Mouse (Mus musculus) forebrain, embryonic 12.5 days (tissue): ENCODE results near the gene Snrpg. TPM values are rescaled to one million over a fixed set of nuclear protein-coding genes. Genes with fewer than 3 reads are reported as not detected.

ENCODE experiments used
- ATAC-seq: fragments of 200-750 bp; cut with Nextera tagmentation; 2 replicates; pipeline ENCODE4 v1.8.0; 2017; ENCODE audit warnings: moderate TSS enrichment; ENCODE audit not compliant: low FRiP score
- H3K27ac ChIP-seq: fragments of 300-500 bp; sonication (generic); 2 replicates; pipeline ENCODE4 v1.5.1; 2016; ENCODE audit warnings: mild to moderate bottlenecking
- H3K27me3 ChIP-seq: fragments of 300-500 bp; sonication (generic); 2 replicates; pipeline ENCODE4 v1.6.1; 2016; ENCODE audit warnings: mild to moderate bottlenecking
- H3K36me3 ChIP-seq: fragments of 300-500 bp; sonication (generic); replicated peaks from 2 replicates; pipeline ENCODE4 v1.6.1; 2016; ENCODE audit warnings: mild to moderate bottlenecking
- H3K4me1 ChIP-seq: fragments of 300-500 bp; sonication (generic); 2 replicates; pipeline ENCODE4 v1.6.1; 2016
- H3K4me2 ChIP-seq: fragments of 300-500 bp; sonication (generic); 2 replicates; pipeline ENCODE4 v1.6.1; 2016; ENCODE audit warnings: mild to moderate bottlenecking, moderate library complexity
- H3K4me3 ChIP-seq: fragments of 300-500 bp; sonication (generic); replicated peaks from 2 replicates; pipeline ENCODE4 v1.5.1; 2016; ENCODE audit warnings: mild to moderate bottlenecking
- H3K9ac ChIP-seq: fragments of 300-500 bp; sonication (generic); 2 replicates; pipeline ENCODE4 v1.6.1; 2016; ENCODE audit warnings: mild to moderate bottlenecking
- H3K9me3 ChIP-seq: fragments of 300-500 bp; sonication (generic); 2 replicates; pipeline ENCODE4 v1.6.1; 2016
- WGBS: fragments of 180-500 bp; shearing (Covaris S2); methylation state at CpG from one replicate; pipeline ENCODE4 v1.1.7; 2016; 5-methylcytosine and 5-hydroxymethylcytosine counted together
- polyA plus RNA-seq: library from polyadenylated mRNA; unstranded; fragments of >200 nt; fragmentation: Nextera tagmentation; extraction: Ambion mirVana; gene quantifications from 2 replicates; pipeline ENCODE4 v1.2.1, GENCODE M21; 2016

The Snrpg gene
- polyA plus RNA-seq, 1 experiment from 2014 or later = 720 TPM

DNA sequence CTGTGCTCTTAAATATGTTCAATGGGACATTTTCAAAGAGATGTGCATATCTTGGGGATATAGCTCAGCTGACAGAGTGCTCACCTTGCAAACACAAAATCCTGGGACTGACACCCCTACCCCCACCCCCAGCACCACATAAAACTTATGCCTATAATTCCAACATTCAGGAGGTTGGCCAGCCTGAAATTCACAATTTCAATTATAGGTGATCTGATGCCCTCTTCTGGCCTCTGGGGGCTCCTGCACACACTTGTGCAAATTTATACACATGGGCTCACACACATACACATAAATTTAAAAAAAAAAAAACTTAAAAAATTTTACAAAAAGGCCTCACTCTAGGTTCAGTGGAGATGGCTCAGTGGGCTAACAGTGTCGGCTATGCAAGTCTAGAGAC is 22.1 kb downstream of the Snrpg start:
- Histone ChIP-seq H3K4me2 (no peak overlapping the region), H3K27ac (no peak overlapping the region), H3K9ac (no peak overlapping the region), H3K36me3 (peaks cover 55% of the 10 kb centered on the region), H3K4me3 (no peak overlapping the region), H3K4me1 (peaks cover 32% of the 10 kb centered on the region), H3K27me3 (0 out of 2 replicates have a peak, but pooled peaks cover 4% of the 10 kb centered on the region), H3K9me3 (no peaks in the 10 kb centered on the region)
- 90% methylated on average over 1 of the region's 1 CpGs for WGBS
- ATAC-seq = no peak

DNA sequence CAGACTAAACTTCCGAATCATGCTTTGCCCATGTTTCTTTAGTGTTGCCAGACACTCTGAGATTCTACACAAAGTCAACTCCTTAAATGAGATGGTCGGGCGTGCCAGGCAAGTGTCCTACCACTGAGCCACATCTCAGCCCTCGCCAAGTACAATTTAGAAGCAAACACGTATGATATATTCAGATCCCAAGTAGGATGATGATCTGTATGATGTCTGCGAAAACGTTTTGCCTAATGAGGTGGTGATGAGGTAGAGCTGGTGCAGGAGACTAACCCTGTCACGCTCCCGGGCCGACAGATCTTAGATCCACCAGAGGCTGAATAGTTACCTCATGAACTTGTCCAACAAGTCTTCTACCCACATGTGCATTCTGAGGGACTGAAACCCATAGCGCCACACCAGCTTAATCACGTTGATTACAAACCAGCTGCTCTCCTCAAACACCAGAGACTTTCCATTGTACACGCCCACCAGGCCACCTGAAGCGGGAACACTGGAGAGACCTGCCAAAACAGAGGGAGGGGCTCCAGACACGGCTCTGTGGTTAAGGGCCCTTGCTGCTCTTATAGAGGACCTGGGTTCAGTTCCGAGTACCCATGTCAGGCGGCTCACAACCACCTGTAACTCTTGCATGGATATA is 23.1 kb downstream of the Snrpg start:
- H3K4me2 ChIP-seq = peak overlapping the region; percentile 88; the same call in 1 of the 2 replicates
- no peak overlapping the region for H3K9ac ChIP-seq
- no peak overlapping the region for H3K4me3 ChIP-seq
- H3K9me3 ChIP-seq = no peaks in the 10 kb centered on the region
- H3K36me3 ChIP-seq = peaks cover 45% of the 10 kb centered on the region
- H3K27me3 ChIP-seq = 0 out of 2 replicates have a peak, but pooled peaks cover 4% of the 10 kb centered on the region
- H3K4me1 ChIP-seq = peaks cover 32% of the 10 kb centered on the region
- H3K27ac ChIP-seq = no peak overlapping the region
- no peak for ATAC-seq
- WGBS = 88% methylated on average over 17 of the region's 17 CpGs

- Histone ChIP-seq H3K4me1 (peaks cover 32% of the 10 kb centered on the region), H3K9ac (peak overlapping the region; percentile 91), H3K27me3 (0 out of 2 replicates have a peak, but pooled peaks cover 4% of the 10 kb centered on the region), H3K9me3 (no peaks in the 10 kb centered on the region), H3K27ac (no peak overlapping the region), H3K4me2 (peak overlapping the region; percentile 88), H3K36me3 (peaks cover 37% of the 10 kb centered on the region), H3K4me3 (peak overlapping the region; percentile 93; the same call in 1 of the 2 replicates)
- ATAC-seq = no peak
- WGBS = 90% methylated on average over 9 of the region's 9 CpGs
Observed at GRCm38 (mm10) chr6:86395021-86395420, 23.9 kb downstream of the Snrpg start.

DNA sequence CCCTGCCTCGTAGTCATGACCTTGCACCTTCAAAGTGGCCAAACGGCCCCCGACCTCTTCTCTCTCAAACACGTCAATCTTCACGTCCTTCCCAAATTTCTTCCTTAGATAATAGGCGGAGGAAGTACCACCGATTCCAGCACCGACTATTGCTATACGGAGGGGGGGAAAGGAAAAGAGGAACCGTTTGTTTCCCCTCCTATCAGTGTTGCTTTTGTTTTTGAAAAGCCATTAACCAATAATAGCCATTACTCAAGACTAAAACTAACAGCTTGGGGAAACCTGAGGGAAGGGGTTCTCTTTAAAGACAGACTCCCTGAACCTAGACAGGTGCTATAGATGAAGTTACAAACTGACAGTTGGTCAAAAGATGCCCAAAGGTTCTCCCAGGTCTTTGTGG is 24.9 kb downstream of the Snrpg start:
- Histone ChIP-seq H3K27me3 (0 out of 2 replicates have a peak, but pooled peaks cover 4% of the 10 kb centered on the region), H3K27ac (peak overlapping the region; percentile 92), H3K4me1 (peaks cover 34% of the 10 kb centered on the region), H3K36me3 (peaks cover 27% of the 10 kb centered on the region), H3K4me2 (peak overlapping the region; percentile 88), H3K9me3 (no peaks in the 10 kb centered on the region), H3K4me3 (peak overlapping the region; percentile 93), H3K9ac (peak overlapping the region; percentile 91)
- 31% methylated on average over 10 of the region's 10 CpGs for WGBS
- no peak for ATAC-seq

GRCm38 (mm10) chr6:86396581-86397256 is 25.6 kb downstream of the Snrpg start, which contains the start of gene Pcyox1:
Gene Pcyox1 (minus strand): TSS chr6:86397154.
- peak within 1 kb of the TSS; percentile 93 for H3K4me3 ChIP-seq
- H3K4me1 ChIP-seq = peaks cover 34% of the 10 kb centered on the region
- WGBS = under 1% methylated on average over 51 of the region's 51 CpGs
- peaks cover 20% of the 10 kb centered on the region for H3K36me3 ChIP-seq
- peak within 1 kb of the TSS; percentile 92 for H3K27ac ChIP-seq
- 0 out of 2 replicates have a peak, but pooled peaks cover 4% of the 10 kb centered on the region for H3K27me3 ChIP-seq
- H3K4me2 ChIP-seq = peak within 1 kb of the TSS; percentile 88
- ATAC-seq = peak; percentile 96
- no peaks in the 10 kb centered on the region for H3K9me3 ChIP-seq
- H3K9ac ChIP-seq = peak within 1 kb of the TSS; percentile 91

- H3K4me3 ChIP-seq = peak overlapping the region; percentile 93
- peak overlapping the region; percentile 92; the same call in 1 of the 2 replicates for H3K27ac ChIP-seq
- peaks cover 34% of the 10 kb centered on the region for H3K4me1 ChIP-seq
- H3K4me2 ChIP-seq = peak overlapping the region; percentile 88
- H3K9me3 ChIP-seq = no peaks in the 10 kb centered on the region
- ATAC-seq = no peak
- H3K36me3 ChIP-seq = peaks cover 13% of the 10 kb centered on the region
- H3K9ac ChIP-seq = peak overlapping the region; percentile 91
- WGBS = 4% methylated on average over 14 of the region's 14 CpGs
- 0 out of 2 replicates have a peak, but pooled peaks cover 4% of the 10 kb centered on the region for H3K27me3 ChIP-seq
Observed at GRCm38 (mm10) chr6:86397257-86397980, 26.3 kb downstream of the Snrpg start.

DNA sequence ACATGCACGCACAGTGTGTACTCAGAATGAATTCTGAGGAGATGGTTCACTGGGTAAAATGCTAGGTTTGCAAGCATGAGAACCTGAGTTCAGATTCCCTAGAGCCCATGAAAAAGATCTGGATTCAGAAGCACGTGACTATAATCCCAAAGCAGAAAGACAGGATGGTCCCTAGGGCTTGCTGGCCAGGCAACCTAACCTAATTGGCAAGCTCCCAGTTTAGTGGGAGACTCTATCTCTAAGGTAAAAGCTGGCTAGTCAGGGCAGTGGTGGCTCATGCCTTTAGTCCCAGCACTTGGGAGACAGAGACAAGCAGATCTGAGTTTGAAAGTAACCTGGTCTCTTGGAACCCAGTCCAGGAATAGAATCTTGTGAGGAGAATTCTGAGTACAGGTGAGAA is 27.9 kb downstream of the Snrpg start:
- Histone ChIP-seq H3K36me3 (peaks cover 5% of the 10 kb centered on the region), H3K27ac (no peak overlapping the region), H3K27me3 (0 out of 2 replicates have a peak, but pooled peaks cover 4% of the 10 kb centered on the region), H3K9me3 (no peaks in the 10 kb centered on the region), H3K4me2 (no peak overlapping the region), H3K4me3 (no peak overlapping the region), H3K4me1 (peaks cover 37% of the 10 kb centered on the region), H3K9ac (no peak overlapping the region)
- WGBS = 86% methylated on average over 2 of the region's 2 CpGs
- no peak for ATAC-seq

- 90% methylated on average over 2 of the region's 2 CpGs for WGBS
- ATAC-seq = no peak
Observed at GRCm38 (mm10) chr6:86399995-86400394, 28.9 kb downstream of the Snrpg start.

DNA sequence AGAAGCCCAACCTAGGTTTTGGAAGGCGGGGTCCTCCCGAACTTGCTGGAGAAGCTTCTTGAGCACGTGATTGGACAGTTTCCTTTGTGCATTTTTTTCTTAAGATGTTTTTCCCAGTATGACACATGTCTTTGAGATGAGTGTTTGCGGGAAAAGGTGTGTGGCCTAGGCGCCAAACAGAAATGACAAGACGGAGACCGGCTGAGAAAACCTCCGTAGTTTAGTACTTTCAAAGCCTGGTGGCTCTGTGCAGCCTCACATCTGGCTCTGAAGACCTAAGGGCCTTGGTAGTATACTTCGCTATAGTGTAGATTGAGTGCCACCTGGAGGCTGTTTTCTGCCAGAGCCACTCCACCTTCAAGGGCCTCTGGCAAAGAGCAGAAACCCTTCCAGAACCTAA is 29.9 kb downstream of the Snrpg start:
- H3K4me1 ChIP-seq = peaks cover 17% of the 10 kb centered on the region
- H3K36me3 ChIP-seq = no peaks in the 10 kb centered on the region
- ATAC-seq = no peak
- H3K9ac ChIP-seq = no peak overlapping the region
- H3K4me2 ChIP-seq = peak overlapping the region; percentile 32
- H3K27ac ChIP-seq = no peak overlapping the region
- 6% methylated on average over 9 of the region's 9 CpGs for WGBS
- H3K9me3 ChIP-seq = no peaks in the 10 kb centered on the region
- no peak overlapping the region; the same call in 1 of the 2 replicates for H3K4me3 ChIP-seq
- 0 out of 2 replicates have a peak, but pooled peaks cover 4% of the 10 kb centered on the region for H3K27me3 ChIP-seq

More at GRCm38 (mm10) chr6:86399995-86400394, 28.9 kb downstream of the Snrpg start:
- Histone ChIP-seq H3K9me3 (no peaks in the 10 kb centered on the region), H3K4me1 (peaks cover 27% of the 10 kb centered on the region), H3K4me2 (no peak overlapping the region), H3K36me3 (no peaks in the 10 kb centered on the region), H3K9ac (no peak overlapping the region), H3K27me3 (0 out of 2 replicates have a peak, but pooled peaks cover 4% of the 10 kb centered on the region), H3K27ac (no peak overlapping the region), H3K4me3 (no peak overlapping the region)

- Histone ChIP-seq H3K27me3 (no peaks in the 10 kb centered on the region), H3K27ac (no peak overlapping the region), H3K36me3 (peaks cover 8% of the 10 kb centered on the region), H3K4me3 (peak overlapping the region; percentile 85), H3K9ac (no peak overlapping the region), H3K4me1 (peaks cover 16% of the 10 kb centered on the region), H3K4me2 (peak overlapping the region; percentile 72), H3K9me3 (no peaks in the 10 kb centered on the region)
- WGBS = 42% methylated on average over 12 of the region's 12 CpGs
- no peak for ATAC-seq
Observed at GRCm38 (mm10) chr6:86402681-86403607, 31.8 kb downstream of the Snrpg start.

GRCm38 (mm10) chr6:86403728-86404099 is 32.6 kb downstream of the Snrpg start:
- Histone ChIP-seq H3K36me3 (peaks cover 9% of the 10 kb centered on the region), H3K4me3 (peak overlapping the region; percentile 85), H3K9me3 (no peaks in the 10 kb centered on the region), H3K4me2 (peak overlapping the region; percentile 72), H3K27ac (peak overlapping the region; percentile 100), H3K4me1 (peaks cover 16% of the 10 kb centered on the region), H3K9ac (peak overlapping the region; percentile 98), H3K27me3 (no peaks in the 10 kb centered on the region)
- WGBS = under 1% methylated on average over 15 of the region's 15 CpGs
- peak; percentile 71 for ATAC-seq
